Mouse (Mus musculus) heart, postnatal 25 days (tissue): ENCODE results near the gene Defb6. TPM values are rescaled to one million over a fixed set of nuclear protein-coding genes. Genes with fewer than 3 reads are reported as not detected.

ENCODE experiments used
- DNase-seq: peaks from one replicate; pipeline ENCODE4 v3.0.0; 2022; ENCODE audit warnings: low spot score
- intact Hi-C: fragments of 180-260 bp; cut with DNase I; formaldehyde crosslinking; loops from one replicate; pipeline ENCODE4 v1.15.1; 2025
- total RNA-seq, 2 experiments: library from RNA; stranded (reverse); gene quantifications; 2 replicates each; pipeline ENCODE4 v1.2.3; 2021

The Defb6 gene
- not detected for total RNA-seq

DNA sequence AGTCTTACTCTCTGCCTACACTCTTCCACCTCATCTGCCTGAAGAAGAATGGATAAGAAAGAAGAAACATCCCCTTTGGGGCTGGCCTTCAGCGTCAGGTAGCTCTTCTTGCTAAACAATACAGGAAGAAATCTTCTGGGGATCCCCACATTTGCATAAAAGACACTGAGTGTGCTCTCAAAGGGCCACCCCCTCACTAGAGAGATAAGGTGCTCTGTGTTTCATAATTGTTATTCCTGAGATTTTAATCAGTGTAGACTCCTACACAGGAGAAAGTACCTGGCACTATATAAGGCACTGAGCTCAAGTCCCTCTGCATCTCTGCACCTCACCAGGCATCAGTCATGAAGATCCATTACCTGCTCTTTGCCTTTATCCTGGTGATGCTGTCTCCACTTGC, at the start of gene Defb6:
Gene Defb6, plus strand, starts transcription at position 318 of the 400 bp plus-strand sequence.
- no peak for DNase-seq
- intact Hi-C loops, result no loop called here

DNA sequence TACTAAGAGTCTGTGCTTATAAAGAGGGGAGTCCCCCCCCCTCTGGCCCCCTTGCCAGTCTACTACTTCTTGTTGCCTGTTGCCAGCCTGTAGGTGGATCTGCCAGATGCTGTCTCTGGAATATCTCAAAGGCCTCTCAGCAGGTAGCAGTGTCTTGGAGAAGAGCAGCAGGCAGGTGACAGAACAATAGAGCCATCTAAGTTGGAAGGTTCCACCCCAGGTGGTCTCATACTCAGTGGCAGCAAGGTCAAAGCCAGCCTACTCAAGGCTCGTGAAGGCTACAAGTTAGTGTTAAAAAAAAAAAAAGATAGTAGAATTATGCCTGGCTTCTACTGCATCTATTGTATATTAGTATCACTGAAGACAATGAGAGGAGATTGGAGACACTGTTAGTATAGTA, 12.8 kb downstream of the Defb6 start:
- no peak for DNase-seq
- intact Hi-C loops, result no loop called here

DNA sequence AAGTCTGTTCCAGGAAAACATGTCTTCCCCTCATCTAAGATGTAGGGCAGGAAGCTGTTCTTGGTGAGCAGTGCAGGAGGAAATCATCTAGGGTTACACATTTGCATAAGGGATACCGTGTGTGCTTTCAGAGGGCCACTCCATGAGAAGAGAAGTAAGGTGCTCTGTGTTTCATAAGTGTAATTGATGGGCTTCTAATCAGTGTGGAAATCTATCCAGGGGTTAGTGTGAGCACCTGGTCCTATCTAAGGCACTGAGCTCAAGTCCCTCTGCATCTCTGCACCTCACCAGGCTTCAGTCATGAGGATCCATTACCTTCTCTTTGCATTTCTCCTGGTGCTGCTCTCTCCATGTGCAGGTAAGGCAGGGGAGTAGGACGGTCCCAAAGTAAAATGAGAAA, 14.3 kb downstream of the Defb6 start, which contains the start of gene Defb46:
Gene Defb46, plus strand, starts transcription at position 301 of the 400 bp plus-strand sequence.
- no peak for DNase-seq
- intact Hi-C loops, result no loop called here

DNA sequence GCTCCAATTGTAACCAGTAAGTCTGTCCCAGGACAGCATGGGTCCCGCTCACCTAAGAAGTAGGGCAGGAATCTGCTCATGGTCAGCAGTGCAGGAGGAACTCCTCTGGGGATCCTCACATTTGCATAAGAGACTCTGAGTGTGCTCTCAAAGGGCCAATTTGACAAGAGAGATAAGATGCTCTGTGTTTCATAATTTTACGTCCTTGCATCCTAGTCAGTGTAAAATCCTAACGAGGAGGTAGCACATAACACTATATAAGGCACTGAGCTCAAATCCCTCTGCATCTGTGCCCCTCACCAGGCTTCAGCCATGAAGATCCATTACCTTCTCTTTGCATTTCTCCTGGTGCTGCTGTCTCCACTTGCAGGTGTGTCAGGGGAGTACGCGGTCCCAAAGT, 22.0 kb downstream of the Defb6 start, which contains the start of gene Defb5:
Gene Defb5, plus strand, starts transcription at position 301 of the 400 bp plus-strand sequence.
- DNase-seq, result no peak
- intact Hi-C loops, result loop anchor here (5.0 kb wide), 1 partner anchor 275 kb away; no protein-coding TSS in a partner anchor

DNA sequence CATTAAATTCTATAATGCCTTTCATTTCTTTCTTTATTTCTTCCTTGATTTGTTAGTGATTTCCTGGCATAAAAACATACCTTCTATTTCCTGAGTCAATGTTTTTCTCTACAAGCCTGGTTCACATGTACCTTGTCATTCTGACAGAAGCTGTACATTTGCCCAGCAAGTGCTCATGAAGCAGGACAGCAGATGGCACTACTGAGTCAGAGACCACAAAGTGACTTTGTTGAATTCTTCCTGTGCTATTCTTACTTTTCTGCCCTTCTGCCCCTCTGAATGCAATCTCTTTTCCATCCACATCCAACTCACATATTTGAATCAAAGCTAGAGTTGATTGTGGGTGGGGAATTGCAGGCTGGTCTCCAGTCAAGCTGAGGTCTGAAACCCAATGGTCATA, 32.9 kb downstream of the Defb6 start:
- no peak for DNase-seq
- intact Hi-C loops, result no loop called here

DNA sequence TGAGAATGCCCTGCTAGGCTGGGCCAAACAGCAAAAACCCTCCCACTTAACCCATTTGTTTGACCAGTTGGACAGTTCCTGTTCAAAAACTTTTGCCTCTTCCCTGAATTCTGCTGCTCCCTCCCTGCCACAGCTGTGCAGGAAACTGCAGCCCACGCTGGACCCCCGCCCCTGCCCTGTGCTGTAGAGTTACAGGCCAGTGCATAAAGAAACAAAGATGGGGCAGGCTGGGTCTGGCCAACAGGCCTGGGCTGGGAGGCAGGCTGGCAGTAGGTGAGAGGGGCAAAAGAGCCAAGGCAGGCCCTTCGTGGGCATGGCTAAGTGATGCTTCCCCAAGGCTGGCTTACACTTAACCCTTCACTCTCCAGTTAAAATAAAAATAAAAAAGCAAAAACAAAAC, 34.4 kb downstream of the Defb6 start:
- DNase-seq, result no peak
- intact Hi-C loops, result no loop called here

Other genes starting within 250 kb of the Defb6 start
- gene Defb40, start 247.2 kb upstream of the Defb6 start, total RNA-seq, result not detected
- not detected for gene Defb37, start 234.4 kb upstream of the Defb6 start, total RNA-seq
- gene Defb38, start 198.9 kb upstream of the Defb6 start, total RNA-seq, result not detected
- gene Defb39, start 160.7 kb upstream of the Defb6 start, total RNA-seq, result not detected
- not detected for gene Defb12, start 110.6 kb upstream of the Defb6 start, total RNA-seq
- gene Defb34, start 101.7 kb upstream of the Defb6 start, total RNA-seq, result not detected
- gene Gm45826, start 84.7 kb upstream of the Defb6 start, total RNA-seq, result not detected
- not detected for gene Defb14, start 31.1 kb upstream of the Defb6 start, total RNA-seq
- gene Defb4, start 26.8 kb upstream of the Defb6 start, total RNA-seq, result not detected
- gene Defb46, start 14.4 kb downstream of the Defb6 start, total RNA-seq, result not detected
- not detected for gene Defb5, start 22.1 kb downstream of the Defb6 start, total RNA-seq
- gene Defb3, start 67.9 kb downstream of the Defb6 start, total RNA-seq, result not detected
- not detected for gene Defb8, start 222.1 kb downstream of the Defb6 start, total RNA-seq